Mouse (Mus musculus) adrenal gland, postnatal 10 days (tissue): Measurements from ENCODE around the gene Gapvd1. TPM values are rescaled to one million over a fixed set of nuclear protein-coding genes. Genes with fewer than 3 reads are reported as not detected.
"Not testable (repeated sequence)": the region's sequence is repeated elsewhere in the genome, so short reads cannot be mapped to it uniquely, and the experiment has no call there.

Experiments
- DNase-seq: peaks from one replicate; pipeline ENCODE4 v3.0.0; 2021; ENCODE audit warnings: mixed read lengths
- long read RNA-seq, 2 experiments: library from polyadenylated mRNA; stranded (forward); transcript quantifications; one replicate each; pipeline ENCODE4 v2.0.0; 2021
- total RNA-seq, 2 experiments: library from RNA; stranded (reverse); gene quantifications; 2 replicates each; pipeline ENCODE4 v1.2.3; 2021

Gapvd1 gene
- 10 to 100 TPM; 47.3 to 55.6 TPM for total RNA-seq
- long read RNA-seq, experiment 1, partial matches to known transcripts = 22 of 28 reads
- long read RNA-seq, experiment 1, other reads (novel, unspliced or antisense) = 6 of 28 reads
- long read RNA-seq, experiment 2, full-length matches to known transcripts = 7 of 18 reads
- long read RNA-seq, experiment 2, partial matches to known transcripts = 4 of 18 reads
- long read RNA-seq, experiment 2, other reads (novel, unspliced or antisense) = 7 of 18 reads

DNA sequence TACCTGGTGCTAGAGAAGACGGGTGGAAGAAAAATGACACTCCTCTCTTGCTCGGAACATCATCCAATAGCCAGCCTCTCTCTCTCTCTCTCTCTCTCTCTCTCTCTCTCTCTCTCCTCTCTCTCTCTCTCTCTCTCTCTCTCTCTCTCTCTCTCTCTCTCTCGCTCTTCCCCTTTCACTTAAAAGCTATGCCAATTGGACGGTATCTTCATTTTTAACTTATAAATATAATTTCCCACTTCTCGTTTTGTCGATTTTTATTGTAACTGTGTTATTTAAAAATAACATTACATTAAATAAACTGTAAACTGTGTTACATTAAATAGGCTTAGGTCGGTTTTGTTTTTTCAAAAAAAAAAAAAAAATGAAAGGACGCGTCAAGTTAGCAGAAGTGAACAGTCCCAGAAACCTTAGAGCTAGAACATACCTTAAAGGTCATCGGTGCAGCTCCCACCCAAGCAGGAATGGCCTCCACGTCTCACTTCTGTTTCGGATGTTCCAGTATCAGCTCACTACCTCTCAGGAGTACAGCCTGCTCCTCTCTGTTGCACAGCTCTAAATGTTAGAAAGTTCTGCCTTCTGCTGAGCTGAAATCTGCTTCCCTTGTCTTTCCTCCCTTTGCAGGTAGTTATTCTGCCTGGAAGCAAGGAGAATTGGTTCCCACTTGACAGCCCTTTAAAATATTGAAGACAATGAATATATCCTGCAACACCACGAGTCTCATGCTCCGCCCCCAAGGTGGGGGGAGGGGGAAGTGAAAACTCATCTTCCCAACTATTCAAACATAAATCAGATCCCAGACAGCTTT is at the start of gene Gapvd1:
Gene Gapvd1 (minus strand): TSS at position 682 of the 808 bp plus-strand sequence.
- peak; percentile 44 for DNase-seq

DNA sequence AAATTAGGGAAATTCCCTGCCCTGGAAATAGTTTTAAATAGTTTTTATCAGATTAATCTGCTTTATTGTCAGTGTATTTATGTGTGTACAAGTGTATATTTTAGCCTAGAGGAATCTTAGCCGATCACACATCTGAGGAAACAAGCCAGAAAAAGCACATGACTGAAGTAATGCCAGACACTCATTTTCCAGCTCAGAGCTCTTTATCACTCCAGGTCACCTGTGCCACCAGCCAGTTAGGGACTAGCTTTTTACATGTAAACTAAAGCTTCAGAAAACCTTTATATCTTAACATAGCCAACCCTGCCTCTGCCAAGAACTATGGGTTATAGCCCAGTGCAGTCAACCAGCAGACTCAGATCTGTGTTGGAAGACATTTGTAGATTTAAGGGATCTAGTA is 49.8 kb upstream of the Gapvd1 start:
- peak; percentile 31 for DNase-seq

DNA sequence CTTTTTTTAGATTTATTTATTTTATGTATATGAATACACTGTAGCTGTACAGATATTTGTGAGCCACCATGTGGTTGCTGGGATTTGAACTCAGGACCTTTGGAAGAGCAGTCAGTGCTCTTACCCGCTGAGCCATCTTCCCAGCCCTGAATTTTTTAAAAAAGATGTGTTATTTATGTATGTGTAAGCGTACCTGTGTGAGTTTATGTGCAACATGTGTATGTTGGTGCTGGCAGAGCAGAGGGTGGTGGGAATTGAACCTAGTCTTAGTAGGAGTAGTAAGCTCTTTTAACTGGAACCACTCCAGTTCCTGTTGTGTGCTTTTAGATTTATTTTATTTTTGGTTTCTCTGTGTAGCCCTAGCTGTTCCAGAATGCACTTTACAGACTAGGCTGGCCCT is 49.1 kb upstream of the Gapvd1 start:
- DNase-seq = no peak

DNA sequence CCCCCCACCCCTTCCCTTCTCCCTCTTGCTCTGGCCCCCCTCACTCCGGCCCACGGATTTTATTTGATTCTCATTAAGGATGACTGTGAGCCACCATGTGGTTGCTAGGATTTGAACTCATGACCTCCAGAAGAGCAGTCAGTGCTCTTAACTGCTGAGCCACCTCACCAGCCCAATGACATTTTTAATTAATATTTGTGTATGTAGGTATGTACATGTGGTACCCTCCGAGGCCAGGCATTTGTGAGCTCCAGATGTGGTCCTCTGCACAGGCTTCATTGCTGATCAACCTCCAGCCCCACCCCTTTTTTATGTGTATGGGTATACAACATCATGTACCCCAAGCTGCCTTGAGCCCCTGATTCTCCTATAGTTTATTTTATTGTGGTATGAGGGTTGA is 48.7 kb upstream of the Gapvd1 start:
- no peak for DNase-seq

DNA sequence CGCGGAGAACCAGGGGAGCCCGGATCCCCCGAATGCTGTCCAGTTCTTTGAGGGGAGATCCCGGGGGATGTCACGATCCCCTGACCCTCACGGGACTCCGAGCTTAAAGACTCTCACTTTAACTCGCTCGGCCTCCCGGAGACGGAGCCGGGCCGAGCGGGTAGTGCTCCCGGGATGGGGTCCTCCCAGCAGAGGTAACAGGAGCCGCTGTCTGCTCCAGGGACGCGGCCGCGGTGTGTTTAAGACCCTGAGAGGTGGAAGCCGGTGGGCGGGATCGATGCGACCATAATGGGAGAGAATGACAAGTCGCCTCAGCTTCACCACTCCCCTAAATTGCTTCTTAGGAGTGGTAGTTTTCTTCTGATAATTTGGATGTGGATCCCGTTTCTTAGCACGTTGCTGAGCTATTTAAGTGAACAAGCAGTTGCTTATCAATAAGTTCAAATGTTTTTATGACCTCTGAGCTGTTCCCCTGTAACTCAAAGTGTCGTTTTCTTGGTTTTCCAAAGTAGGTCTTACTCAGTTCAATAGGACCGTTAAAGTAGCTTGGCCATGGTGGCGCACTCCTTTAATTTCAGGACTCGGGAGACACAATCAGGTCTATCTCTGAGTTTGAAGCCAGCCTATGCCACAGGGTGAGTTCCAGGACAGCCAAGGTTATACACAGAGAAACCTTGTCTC is 47.7 kb upstream of the Gapvd1 start:
- DNase-seq = peak; percentile 52

DNA sequence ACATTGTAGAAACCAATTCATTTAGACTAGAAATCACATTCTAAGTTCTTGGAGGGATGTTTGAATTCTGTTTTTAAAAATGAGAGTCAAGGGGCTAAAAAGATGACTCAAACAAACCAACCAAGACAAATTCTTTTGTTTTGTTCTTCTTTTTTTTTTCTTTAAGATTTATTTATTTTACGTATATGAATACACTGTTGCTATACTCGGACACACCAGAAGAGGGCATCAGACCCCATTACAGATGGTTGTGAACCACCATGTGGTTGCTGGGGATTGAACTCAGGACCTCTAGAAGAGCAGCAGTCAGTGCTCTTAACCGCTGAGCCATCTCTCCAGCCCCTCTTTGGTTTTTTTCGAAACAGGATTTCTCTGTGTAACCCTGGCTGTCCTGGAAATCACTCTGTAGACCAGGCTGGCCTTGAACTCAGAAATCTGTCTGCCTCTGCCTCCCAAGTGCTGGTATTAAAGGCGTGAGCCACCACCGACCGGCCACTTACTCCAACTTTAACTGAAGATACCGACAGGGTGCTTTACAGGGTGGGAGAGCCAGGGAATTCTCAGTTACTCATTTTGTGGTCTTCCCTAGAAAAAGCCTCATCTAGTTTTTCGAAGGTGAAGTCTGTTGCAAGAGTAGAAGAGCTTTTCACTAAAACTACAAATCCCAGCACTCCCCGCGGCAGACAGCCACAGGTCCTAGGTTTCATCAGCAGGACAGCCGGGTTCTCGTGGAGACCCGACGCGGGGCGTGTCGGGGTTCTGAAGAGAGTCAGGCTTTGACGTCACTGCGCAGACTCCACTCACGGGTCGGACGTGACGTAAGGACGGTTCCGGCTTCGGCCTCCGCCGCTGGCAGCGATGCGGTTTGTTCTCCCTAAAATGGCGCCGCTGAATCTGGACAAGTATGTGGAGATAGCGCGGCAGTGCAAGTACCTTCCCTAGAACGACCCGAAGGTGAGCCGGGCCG is 46.8 kb upstream of the Gapvd1 start:
- peak; percentile 98 for DNase-seq

DNA sequence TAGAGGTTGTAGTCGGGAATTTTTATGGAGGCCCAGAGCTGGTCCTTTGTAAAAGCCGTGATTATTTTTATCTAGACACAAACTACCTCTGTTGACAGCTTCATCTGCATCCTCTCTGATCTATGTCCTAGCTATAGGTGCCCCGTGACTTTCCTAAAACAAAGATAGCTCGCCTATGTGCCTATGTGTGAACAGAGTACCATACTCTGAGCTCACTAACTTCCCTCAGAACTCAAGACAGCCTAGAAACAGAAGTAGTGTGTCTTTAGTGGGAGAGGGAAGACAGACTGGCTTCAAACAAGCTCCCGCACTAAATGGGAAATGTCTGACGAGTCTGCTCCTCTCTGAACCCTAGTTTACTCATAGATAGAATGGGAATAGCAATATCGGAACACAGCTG is 45.3 kb upstream of the Gapvd1 start:
- DNase-seq = no peak

DNA sequence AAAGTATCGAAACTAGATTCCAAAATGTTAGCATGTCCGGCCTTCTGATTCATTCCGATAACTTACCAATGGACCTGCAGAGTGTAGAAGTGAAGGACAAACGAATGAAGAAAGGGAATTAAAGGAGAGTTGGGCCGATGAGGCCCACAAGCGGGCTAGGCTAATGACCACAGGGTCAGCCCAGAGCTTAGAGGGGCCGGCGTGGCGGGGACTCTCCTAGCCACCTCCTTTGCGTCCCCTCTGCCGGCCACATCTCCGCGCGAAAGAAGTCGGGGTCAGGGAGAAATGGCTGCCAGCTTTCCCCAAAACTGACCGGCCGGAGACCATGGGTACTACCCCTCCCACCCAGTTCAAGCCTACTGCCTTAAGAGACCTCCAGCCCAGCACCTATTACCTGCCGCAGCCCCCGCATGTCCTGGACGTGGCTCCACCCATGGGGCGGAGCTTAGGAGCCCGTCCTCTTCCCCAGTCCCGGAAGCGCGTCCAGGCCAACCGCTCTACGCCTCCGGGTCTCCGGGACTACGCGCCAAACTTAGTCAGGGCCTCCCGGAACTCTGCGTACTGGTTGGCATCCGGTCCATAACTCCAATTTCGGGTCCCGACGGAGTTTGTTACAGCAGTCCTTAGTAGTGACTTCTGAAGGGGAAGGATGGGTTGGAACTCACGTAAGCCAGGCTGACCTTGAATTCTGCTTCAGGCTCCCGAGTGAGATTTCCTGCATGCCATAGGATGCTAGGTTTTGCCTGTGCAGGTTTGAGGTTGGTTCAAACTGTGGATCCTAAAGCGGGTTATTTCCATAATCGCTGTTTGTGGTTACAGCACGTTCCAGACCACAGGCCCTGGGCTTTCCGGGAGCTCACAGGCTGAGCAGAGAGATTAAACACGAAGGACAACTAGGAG is 44.6 kb upstream of the Gapvd1 start, which contains the start of gene Rabepk:
Gene Rabepk (minus strand): TSS at position 556 of the 900 bp plus-strand sequence.
- DNase-seq = peak; percentile 91

DNA sequence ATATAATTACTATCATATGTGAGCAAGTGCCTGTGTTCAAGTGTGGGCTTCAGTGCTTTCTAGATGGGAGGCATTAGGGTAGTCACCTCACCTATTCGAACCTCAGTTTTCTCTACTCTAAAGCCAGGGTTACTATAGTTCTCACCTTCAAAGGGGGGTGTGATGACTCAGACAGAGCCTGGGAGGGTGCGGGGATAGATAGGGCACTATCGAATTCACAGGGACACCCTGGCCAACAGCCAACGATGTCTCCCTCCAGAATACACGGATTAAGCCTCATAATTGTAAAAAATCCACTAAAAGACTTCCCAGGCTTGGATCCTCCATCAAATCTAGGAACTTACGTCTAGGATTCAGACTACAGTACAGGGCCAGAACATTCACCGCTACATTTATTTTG is 40.4 kb upstream of the Gapvd1 start:
- no peak for DNase-seq

DNA sequence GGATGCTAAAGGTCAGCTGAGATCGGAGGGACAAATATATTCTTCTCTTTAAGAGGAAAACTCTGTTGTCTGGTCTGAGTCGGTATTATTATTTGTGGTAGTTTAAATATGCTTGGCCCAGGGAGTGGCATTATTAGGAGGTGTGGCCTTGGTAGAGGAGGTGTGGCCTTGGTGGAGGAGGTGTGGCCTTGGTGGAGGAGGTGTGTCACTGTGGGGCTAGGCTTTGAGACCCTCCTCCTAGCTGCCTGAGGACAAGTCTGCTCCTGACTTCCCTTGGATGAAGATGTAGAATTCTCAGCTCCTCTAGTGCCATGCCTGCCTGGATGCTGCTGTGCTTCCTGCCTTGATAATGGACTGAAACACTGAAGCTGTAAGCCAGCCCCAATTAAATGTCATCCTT is 39.5 kb upstream of the Gapvd1 start:
- DNase-seq = no peak

DNA sequence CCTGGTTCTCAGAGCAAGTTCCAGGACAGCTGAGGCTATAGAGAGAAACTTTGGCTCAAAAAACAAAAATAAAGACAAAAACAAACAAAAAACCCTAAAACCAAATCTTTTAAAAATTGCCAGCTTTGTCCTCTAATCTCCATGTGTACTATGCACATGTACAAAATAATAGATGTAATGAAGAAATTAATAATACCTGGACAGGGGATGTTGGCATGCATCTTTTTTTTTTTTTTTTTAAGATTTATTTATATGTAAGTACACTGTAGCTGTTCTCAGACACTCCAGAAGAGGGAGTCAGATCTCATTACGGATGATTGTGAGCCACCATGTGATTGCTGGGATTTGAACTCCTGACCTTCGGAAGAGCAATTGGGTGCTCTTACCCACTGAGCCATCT is 37.5 kb upstream of the Gapvd1 start:
- DNase-seq = not testable (repeated sequence)

DNA sequence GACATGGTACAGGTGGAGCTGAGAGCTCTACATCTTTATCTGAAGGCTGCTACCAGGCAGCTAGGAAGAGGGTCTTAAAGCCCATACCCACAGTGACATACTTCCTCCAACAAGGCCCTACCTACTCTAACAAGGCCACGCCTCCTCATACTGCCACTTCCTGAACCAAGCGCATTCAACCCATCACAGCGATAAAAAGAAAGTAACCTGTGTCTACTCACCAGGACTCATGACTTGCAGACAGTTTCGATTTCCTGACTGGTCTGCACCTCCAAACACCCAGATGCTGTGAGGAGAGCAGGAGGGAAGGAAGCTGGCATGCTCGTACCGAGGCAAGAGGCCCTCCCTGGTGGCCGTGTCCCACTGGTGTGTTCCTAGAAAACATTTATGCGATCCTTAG is 35.2 kb upstream of the Gapvd1 start:
- no peak for DNase-seq

DNA sequence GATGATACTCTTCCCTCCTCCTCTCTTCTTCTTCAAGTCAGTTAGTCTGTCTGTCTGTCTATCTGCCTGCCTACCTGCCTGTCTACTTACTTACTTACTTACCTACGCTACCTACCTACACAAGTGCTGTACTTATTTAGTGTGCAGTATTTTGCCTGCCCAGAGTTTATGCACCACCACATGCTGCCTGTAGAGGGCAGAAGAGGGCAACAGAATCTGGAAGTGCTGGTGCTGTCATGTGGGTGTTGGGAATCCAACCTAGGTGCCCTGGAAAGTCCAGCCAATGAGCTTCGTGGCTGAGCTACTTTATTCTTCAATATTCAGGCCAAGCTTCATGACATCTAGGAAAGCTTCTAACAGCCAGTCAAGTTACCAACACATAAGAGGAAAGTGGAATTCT is 29.1 kb upstream of the Gapvd1 start:
- peak; percentile 60 for DNase-seq

DNA sequence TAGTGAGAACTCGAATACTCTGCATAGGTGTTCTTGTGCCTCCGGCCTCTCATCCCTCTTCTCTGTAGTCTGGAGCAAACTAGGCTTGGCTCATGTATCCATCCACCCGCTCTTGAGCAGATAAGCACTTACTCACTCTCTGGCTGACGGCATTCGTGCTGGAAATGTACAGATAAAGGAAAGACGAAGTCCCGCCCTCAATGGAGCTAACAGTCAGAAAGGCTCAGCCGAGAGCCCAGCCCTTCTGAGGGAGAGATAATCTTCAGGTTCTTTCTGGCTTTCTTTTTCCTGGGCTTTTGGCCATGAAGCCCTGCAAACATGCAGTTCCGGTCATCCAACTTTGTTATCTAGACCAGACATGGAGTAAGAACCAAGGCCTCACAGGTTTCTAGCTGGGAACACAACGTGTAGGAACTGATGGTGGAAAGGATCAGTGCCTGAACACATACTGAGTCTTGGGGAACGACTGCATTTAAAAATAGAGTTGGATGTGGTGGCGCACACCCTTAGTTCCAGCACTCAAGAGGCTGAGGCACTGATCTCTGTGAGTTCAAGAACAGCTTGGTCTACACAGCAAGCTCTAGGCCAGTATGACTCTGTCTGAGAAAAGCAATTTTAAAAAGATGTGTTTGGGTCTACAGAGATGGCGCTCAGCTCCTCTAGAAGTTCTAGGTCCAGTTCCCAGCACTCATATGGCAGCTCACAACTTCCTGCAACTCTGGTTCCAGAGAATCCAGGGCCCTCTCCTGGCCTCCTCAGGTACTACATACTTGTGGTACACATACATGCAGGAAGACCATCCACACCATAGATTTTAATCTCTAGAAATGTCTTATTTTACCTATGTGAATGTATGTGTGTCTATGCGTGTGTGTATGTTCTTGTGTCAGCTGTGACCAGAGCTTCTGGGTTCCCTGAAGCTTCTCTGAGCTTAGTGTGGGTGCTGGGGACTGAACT is 28.3 kb upstream of the Gapvd1 start:
- DNase-seq = no peak

DNA sequence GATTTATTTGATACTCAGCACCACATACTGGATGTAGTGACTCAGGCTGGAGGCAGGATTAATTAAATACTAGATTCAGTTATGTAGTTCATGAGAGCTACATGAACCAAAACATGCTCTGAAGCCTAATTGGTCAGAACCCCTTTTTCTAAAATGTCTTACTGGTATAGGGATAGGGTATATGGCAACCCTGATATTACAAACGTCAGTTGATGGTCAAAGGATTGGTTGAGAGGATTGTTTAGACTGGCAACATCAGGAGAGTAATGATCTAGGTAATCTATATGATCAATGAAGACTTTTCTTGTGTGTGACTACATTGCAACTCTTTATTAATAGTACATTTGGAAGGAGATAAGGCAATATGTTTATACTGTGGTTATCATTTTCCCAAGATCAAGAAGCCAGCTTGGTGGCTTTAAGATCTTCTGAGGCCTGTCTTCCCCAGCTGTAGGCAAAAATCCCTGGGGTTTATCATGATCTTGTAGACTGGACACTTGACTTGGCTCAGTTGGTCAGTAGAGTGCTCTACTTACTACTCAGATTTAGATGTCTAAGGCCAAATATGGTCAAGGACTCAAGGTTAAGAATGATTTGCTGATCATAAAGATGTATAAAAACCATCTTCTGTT is 22.3 kb upstream of the Gapvd1 start:
- DNase-seq = no peak

DNA sequence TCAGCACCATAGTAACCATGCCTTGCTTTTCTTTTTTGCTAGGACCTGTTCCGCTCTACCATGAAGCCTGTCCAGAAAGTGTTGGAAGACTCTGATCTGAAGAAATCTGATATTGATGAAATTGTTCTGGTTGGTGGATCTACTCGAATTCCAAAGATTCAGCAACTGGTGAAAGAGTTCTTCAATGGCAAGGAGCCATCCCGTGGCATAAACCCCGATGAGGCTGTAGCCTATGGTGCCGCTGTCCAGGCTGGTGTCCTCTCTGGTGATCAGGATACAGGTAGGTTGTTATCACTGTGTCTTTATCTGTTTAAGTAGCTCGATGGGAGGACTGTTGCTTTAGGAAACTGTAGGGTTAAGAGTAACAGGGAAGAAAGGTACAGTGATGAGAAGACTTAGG is 19.5 kb upstream of the Gapvd1 start:
- DNase-seq = no peak

DNA sequence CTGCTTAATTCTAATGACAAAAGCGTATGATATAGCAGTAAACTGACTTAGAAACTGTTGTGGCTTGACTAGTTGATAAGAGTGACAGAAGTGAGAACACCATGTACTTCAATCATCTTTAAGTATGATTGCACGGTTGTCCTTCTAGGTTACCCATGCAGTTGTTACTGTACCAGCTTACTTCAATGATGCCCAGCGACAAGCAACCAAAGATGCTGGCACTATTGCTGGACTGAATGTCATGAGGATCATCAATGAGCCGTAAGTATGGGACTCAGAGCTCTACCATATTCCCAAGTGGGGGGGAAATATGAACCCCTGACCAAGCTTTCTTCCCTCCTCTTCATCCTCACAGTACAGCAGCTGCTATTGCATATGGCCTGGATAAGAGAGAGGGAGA is 18.6 kb upstream of the Gapvd1 start:
- DNase-seq = no peak

DNA sequence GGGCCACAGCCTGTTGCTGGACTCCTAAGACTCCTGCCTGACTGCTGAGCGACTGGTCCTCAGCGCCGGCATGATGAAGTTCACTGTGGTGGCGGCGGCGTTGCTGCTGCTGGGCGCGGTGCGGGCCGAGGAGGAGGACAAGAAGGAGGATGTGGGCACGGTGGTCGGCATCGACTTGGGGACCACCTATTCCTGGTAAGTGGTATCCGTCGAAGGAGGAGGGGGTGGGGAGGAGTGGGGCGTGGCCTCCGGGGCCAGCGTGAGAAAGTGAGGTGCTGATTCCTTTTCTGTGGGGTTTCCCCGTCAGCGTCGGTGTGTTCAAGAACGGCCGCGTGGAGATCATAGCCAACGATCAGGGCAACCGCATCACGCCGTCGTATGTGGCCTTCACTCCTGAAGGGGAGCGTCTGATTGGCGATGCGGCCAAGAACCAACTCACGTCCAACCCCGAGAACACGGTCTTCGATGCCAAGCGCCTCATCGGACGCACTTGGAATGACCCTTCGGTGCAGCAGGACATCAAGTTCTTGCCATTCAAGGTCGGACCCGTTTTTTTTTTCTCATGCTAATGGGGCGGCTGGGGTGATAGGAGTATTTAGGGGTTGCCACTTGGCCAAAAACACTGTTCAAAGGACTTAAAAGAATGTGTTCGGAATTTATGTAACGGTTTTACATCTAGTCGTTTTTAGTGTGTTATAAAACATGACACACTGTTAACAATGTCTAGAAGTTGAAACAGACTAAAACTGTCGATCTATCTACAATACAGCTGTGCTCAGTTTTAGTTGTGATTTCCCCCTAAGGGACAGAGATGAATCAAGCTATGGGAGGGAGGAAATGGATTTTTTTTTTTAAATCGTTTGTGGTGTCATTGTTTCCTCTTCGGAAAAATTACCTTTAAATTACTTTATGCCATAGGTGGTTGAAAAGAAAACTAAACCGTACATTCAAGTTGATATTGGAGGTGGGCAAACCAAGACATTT is 17.5 kb upstream of the Gapvd1 start:
- DNase-seq = peak; percentile 63
